ENCODE assay signal across 7 mouse cellular contexts in genomic region chr11:120347791-120348683, GRCm38 (mm10). TPM values are rescaled to one million over a fixed set of nuclear protein-coding genes. Genes with fewer than 3 reads are reported as not detected.
DNase-seq lines count a peak whose midpoint lies in the region; ATAC-seq and TF ChIP-seq lines count a peak whose summit lies in the region.

Gene Actg1 (minus strand): TSS chr11:120348542.

- intact Hi-C loops in left cerebral cortex, postnatal 25 days (cut with DNase I) = loop anchor here (2.0 kb wide), 4 partner anchors 31 to 157 kb away; partner anchors contain the start of genes Bahcc1 and Faap100

- peak; percentile 76 for ATAC-seq in inflammation-experienced regulatory T-cells, adult 6 months

- no peak for TF ChIP-seq CTCF in cortical plate, adult 2 months (IDR thresholded peaks at IDR 0.05; ENCODE audit: extremely low read depth, insufficient read depth, low read length)

- H3K27ac ChIP-seq in cortical plate, adult 2 months (ENCODE audit: insufficient read depth, low read length) = peak within 1 kb of the TSS; percentile 100

- peak within 1 kb of the TSS; percentile 64 for H3K4me3 ChIP-seq in cortical plate, adult 2 months (ENCODE audit: insufficient read depth, low read length)

- TF ChIP-seq POLR2A in cortical plate, adult 2 months (IDR thresholded peaks at IDR 0.05; ENCODE audit: extremely low read depth, insufficient read depth, low read length) = peak; percentile 77

- peak; percentile 87 for DNase-seq in adrenal gland, adult 18-20 months (ENCODE audit: low spot score in 2 of 2)
- peak; percentile 88 for DNase-seq in gastrocnemius, postnatal 10 days
- DNase-seq in left cerebral cortex, postnatal 25 days (ENCODE audit: low spot score in 2 of 2) = peak; percentile 88
- DNase-seq in mesoderm, embryonic 11.5 days (ENCODE audit: low read depth, low spot score) = peak; percentile 90
- peak; percentile 93 for DNase-seq in skeletal muscle tissue, adult 2 months (ENCODE audit: low read depth, low spot score)

- peaks cover 3% of the 10 kb centered on the region; the same call in 1 of the 2 replicates for H3K4me1 ChIP-seq in cortical plate, adult 2 months (ENCODE audit: control insufficient read depth, insufficient read depth, low read length)

RNA-seq across cellular contexts. Expression of gene Actg1, which starts in this region (rescaled TPM):
- 1,000 to 10,000 TPM in 1 of 2 experiments, 100 to 1,000 TPM in 1; 972 to 2,157 TPM for total RNA-seq in adrenal gland, adult 18-20 months (2021)
- polyA plus RNA-seq in cortical plate, adult 2 months (2012; rRNA removed) = 1,064 and 1,106 TPM in 2 replicates
- total RNA-seq in gastrocnemius, postnatal 10 days (2021) = 100 to 1,000 TPM; 439 to 618 TPM
- 1,000 to 10,000 TPM; 2,239 to 4,634 (median 2,897) TPM for polyA plus RNA-seq in inflammation-experienced regulatory T-cells, adult 6 months (2017; shearing (Covaris generic))
- 1,000 to 10,000 TPM; 1,262 to 1,272 TPM for total RNA-seq in left cerebral cortex, postnatal 25 days (2021)

Comparison
In these comparisons a context has a peak if more than half of its experiments do, and no peak if none do; other contexts are left out.
1. Peak in every context shown above with its lines: DNase-seq, ATAC-seq, H3K4me3 ChIP-seq and H3K27ac ChIP-seq.